Mouse (Mus musculus) megakaryocyte, adult 5-6 weeks (primary cell): ENCODE results near the gene Zbtb17. TPM values are rescaled to one million over a fixed set of nuclear protein-coding genes. Genes with fewer than 3 reads are reported as not detected.

Experiments used
- ATAC-seq: 2 replicates; pipeline ENCODE4 v1.8.0; 2016; ENCODE audit warnings: mild to moderate bottlenecking, inconsistent platforms; ENCODE audit not compliant: poor library complexity, severe bottlenecking
- total RNA-seq, 2 experiments: library from RNA; stranded (forward) in 1 of 2; stranded (reverse) in 1 of 2; fragments of 153-499, 151-499 nt in 1 of 2; fragments of 221-1000, 200-1000 nt in 1 of 2; gene quantifications; 2 replicates each; pipeline versions ENCODE4 v1.2.3 to v1.2.4; 2015 to 2017

Zbtb17 gene
- total RNA-seq, 2 experiments from 2014 or later: 12.5 to 12.7 TPM

DNA sequence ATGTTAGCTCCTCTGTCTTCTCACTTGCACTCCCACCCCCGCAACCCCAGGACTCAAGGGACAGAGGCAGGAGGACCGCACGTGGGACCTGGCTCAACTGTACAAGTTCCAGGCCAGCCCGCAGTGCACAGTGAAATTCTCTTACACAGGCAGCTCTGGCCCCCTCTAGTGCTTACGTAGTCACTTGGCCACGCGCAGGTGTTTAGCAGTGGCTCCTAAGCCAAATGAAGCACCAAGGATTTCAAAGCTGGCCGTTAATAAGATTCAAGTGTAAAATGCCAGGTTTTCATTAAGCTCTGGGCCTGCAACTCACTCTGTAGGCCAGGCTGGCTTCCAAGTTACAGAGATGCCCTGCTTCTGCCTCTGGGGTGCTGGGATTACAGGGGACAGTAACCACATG is 35.0 kb downstream of the Zbtb17 start:
- ATAC-seq: no peak

DNA sequence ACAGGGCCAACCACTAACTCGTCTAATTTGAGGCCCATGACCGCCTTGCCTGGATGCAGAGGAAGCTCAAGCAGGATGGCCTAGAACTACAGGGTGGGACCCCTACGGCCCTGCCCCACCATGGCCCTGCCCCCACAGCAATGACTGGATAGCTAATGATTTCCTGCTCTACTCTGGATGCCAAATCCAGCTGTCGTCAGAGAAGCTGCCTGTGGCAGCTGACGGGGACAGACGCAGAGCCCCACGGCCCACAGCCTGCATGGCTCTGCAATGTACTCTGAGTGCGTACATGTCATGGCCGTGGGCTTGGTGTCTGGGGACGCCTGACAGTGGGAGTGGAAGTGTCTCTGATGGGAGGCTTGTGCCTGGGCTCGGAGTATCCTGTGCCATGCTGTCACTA is 39.6 kb downstream of the Zbtb17 start:
- ATAC-seq: no peak

DNA sequence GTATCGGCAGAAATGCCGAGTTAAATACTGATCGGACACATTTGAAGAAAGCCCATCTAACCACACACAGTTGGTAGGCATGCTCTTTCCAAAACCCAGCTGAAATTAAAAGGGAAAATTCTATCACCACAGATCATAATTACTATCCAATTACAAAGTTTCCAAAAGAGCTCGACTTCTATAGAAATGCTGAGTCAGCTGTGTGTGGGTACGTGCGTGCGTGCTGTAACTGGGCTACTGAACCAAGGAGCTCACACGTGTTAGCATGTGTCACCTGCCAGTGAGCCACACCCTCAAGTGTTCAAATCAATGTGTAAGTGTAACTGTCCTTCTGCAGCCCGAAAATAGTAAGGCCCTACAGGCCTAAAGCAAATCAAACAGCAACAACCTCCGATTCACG is 43.1 kb downstream of the Zbtb17 start:
- ATAC-seq: no peak

DNA sequence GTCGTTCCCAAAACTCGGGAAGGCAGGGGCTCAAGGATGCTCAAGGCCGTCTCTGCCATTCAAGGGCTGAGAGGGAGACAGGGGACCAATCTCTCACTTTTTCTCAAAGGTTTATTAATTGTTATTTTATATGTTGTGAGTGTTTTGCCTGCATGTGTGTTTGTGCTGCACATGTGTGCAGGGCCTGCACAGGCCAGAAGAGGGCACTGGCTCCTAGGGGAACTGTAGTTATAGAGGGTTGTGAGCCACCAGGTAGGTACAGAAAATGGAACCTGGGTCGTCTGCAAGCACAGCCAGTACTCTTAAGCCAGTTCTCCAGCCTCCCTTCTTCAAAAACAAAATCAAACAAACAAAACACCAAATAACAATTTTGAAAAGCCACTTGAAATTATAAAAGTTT is 44.2 kb downstream of the Zbtb17 start:
- peak; percentile 76 for ATAC-seq

DNA sequence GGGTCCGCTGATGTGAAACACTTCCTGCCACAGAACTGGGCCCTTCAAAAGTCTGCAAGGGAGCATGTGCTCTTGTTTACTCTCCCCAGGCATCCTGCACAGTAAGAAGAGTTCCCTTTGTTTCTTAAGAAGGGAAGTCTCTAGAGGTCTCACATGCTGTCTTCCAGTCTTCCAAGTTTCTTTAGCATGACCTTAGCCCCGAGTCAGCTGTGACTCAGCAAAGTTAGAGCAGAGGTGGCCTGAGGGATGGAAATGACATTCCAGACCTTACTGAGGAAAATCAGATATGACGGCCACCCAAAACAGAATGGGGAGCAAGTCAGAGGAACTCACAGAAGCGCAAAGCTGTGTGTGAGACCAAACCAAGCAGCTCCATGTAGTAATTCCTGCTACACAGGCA is 56.2 kb downstream of the Zbtb17 start:
- ATAC-seq: no peak

DNA sequence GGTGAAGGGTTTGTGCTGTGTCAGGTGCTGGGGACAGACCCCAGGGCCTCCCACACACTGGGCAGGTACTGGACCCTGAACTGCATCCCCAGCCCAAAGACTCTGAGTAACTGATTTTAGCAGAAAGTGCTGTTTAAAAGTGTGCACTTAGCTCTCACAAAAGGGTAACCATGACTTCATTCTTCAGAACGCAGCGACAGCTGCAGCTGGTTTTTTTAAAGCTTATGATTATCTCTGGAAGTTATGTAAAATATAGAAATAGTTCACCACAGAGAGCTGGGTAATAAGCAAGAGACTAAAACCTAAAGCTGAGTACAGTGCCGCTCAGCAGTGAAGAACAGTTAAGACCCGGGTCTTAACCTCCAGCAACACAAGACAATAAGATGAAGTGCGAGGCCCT is 56.6 kb downstream of the Zbtb17 start:
- no peak for ATAC-seq

DNA sequence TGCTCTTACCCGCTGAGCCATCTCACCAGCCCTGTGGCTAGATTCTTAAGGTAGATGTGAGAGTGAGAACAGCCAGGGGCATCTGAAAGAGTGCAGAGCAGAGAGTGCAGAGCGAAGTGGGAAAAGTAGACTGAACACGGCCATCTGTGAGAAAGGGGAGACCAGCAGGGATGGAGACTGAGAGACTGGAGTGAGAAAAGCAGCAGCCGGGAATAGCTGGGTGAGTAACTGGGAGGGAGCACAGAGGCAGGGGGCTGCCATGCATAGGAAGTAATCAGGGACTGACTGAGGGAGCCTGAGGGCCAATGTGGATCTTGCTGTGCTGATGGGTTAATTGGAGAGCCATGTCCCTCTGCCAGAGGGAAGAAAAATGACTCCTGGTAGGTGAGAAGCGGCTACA is 58.3 kb downstream of the Zbtb17 start:
- no peak for ATAC-seq

DNA sequence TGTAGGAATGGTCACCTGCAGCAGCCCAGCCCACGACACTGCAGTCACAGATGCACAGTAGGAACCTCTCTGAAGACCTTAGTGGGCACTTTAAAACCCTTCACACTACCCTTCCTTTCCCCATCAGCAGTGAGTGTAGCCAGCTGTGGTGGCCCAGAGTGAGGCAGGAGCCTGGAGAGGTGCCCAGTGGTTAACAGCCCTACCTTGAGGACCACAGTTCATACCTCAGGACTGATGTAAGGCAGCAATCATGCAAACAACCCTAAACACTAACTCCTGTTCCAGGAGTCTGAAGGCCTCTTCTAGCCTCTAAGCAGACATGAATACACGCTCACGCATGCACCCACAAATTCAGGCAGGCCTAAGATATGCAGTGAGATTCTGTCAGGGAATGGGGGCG is 60.0 kb downstream of the Zbtb17 start:
- ATAC-seq: no peak

DNA sequence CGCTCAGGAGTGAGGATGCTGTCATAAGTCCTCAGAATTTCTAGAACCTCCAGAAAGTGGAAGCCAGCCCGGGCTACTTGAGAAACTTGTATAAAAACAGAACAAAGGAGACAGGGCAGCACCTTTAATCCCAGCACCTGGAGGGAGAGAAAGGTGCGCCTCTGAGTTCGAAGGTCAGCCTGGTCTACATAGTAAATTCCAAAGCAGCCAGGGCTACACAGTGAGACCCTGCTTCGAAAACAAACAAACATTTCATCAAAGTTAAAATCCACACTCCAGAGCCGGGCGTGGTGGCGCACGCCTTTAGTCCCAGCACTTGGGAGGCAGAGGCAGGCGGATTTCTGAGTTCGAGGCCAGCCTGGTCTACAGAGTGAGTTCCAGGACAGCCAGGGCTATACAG is 61.4 kb downstream of the Zbtb17 start:
- ATAC-seq: no peak

DNA sequence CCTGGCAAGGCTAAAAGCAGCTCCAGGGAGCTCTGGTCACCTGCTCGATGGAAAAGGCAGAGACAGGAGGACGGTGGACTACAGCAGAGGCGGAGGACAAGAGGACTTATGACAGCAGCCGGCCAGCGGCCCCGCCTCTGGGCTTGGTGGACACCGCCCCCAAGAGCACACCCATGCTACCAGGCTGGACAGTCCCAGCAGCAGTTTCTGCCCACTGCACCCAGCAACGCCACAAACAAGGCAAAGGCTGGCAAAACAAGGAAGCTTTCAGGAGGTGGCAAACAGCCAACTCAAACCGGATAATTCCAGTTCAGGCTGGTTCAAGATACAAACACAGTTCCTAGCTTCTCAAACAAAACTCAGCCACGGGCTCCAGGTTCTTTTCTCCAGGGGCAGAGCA is 61.9 kb downstream of the Zbtb17 start:
- ATAC-seq: peak; percentile 90

DNA sequence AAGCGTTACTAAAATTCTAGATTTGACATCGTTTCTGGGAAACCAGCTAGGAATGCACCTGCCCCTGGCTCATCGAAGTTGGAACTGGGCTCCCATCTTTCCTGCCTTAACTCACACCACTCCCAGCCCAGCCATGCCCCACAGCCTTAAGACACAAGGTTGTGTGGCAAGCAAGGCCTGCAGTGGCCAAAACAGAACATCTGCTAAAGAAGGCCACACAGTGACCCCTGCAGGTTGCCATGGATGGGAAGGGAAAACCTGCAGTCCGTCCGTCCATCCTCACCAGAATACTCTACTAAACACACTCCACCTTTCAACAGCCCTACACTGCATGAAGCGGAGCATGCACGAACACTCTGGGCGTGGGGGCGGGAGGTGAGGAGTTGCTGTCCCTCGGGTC is 62.4 kb downstream of the Zbtb17 start:
- ATAC-seq: peak; percentile 66

DNA sequence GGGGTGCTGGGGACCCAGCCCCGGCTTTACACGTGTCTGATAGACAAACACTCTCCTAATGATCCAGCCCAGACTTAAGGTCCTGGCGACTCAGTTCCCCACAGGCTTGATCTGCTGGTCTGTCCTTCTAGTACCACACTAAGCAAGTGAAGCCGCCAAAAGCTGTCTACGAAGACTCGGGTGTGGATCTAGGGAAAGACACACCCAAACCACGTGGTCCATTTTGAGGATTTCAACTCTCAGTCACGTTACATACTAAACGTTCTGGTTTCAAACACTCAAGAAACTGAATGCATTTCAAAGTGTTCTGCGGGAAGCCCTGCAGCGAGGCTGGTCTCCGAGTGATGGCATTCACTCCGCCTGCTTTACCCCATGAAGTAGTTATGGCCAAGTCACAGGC is 66.0 kb downstream of the Zbtb17 start:
- ATAC-seq: no peak

DNA sequence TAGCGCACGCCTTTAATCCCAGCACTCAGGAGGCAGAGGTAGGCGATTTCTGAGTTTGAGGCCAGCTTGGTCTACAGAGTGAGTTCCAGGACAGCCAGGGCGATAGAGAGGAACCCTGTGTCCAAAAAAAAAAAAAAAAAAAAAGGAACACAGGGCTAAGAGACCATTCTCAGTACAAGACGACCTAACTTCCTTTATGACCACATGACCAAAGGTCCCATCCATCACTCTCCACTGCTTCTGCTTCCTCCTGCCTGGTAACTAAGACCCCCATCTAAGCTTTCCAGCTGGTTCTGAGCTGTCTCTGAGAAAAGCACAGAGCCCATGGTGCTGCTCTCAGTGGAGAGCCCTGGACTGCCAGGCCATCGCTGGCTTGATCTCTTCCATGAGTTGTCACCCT is 67.7 kb downstream of the Zbtb17 start:
- ATAC-seq: peak; percentile 83

DNA sequence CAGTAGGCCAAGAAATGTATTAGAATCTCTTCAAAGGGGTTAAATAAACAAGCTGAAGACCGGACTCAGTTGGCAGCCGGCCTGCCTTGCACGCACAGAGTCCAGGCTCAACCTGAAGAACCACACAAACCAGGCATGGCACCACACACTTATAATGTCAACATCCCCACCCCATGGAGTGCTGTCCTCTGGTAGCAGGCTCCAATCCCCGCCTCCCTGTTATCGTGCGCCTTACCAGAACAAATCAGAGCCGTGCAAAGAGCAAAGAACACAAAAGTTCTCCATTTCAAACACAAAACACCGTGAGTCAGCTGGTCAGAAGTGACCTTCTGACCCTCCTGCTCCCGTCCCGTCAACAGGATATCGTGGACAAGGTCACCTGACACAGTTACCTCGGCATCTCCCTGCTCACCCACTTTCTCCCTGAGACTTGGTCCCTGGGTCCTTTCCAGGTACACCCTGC is 69.8 kb downstream of the Zbtb17 start:
- no peak for ATAC-seq

Other genes with a start within 250 kb of the Zbtb17 start
- not detected in 2 replicates for gene Rsg1, start 230.7 kb upstream of the Zbtb17 start, total RNA-seq (2015)
- gene Rsg1, start 230.7 kb upstream of the Zbtb17 start, total RNA-seq (2017): 0.77 and 0.95 TPM in 2 replicates
- gene Arhgef19, start 205.2 kb upstream of the Zbtb17 start, total RNA-seq (2015): not detected in 2 replicates
- gene Arhgef19, start 205.2 kb upstream of the Zbtb17 start, total RNA-seq (2017): not detected in 2 replicates
- gene Epha2, start 143.4 kb upstream of the Zbtb17 start, total RNA-seq (2015): 1.1 TPM in 2 replicates
- gene Epha2, start 143.4 kb upstream of the Zbtb17 start, total RNA-seq (2017): 1.3 and 2.1 TPM in 2 replicates
- gene Fam131c, start 76.4 kb upstream of the Zbtb17 start, total RNA-seq (2015): not detected in 2 replicates
- gene Fam131c, start 76.4 kb upstream of the Zbtb17 start, total RNA-seq (2017): not detected in 2 replicates
- gene Clcnka, start 45.9 kb upstream of the Zbtb17 start, total RNA-seq (2015): not detected in 2 replicates
- not detected in 2 replicates for gene Clcnka, start 45.9 kb upstream of the Zbtb17 start, total RNA-seq (2017)
- gene Clcnkb, start 28.6 kb upstream of the Zbtb17 start, total RNA-seq (2015): not detected in 2 replicates
- gene Clcnkb, start 28.6 kb upstream of the Zbtb17 start, total RNA-seq (2017): not detected in 2 replicates
- not detected in 2 replicates for gene Hspb7, start 23.9 kb upstream of the Zbtb17 start, total RNA-seq (2015)
- not detected in 2 replicates for gene Hspb7, start 23.9 kb upstream of the Zbtb17 start, total RNA-seq (2017)
- gene Srarp, start 8.5 kb upstream of the Zbtb17 start, total RNA-seq (2015): not detected in 2 replicates
- gene Srarp, start 8.5 kb upstream of the Zbtb17 start, total RNA-seq (2017): not detected in 2 replicates
- gene Spen, start 93.9 kb downstream of the Zbtb17 start, total RNA-seq (2015): 30.4 and 34.2 TPM in 2 replicates
- 28.7 and 39.3 TPM in 2 replicates for gene Spen, start 93.9 kb downstream of the Zbtb17 start, total RNA-seq (2017)
- gene Fblim1, start 161.4 kb downstream of the Zbtb17 start, total RNA-seq (2015): not detected in 2 replicates
- gene Fblim1, start 161.4 kb downstream of the Zbtb17 start, total RNA-seq (2017): not detected in 2 replicates
- gene Tmem82, start 174.0 kb downstream of the Zbtb17 start, total RNA-seq (2015): 0.16 TPM in 1 of 2 replicates, not detected in the other
- gene Tmem82, start 174.0 kb downstream of the Zbtb17 start, total RNA-seq (2017): 0.26 TPM in 1 of 2 replicates, not detected in the other
- not detected in 2 replicates for gene Slc25a34, start 179.2 kb downstream of the Zbtb17 start, total RNA-seq (2015)
- gene Slc25a34, start 179.2 kb downstream of the Zbtb17 start, total RNA-seq (2017): not detected in 2 replicates
- gene Plekhm2, start 220.2 kb downstream of the Zbtb17 start, total RNA-seq (2015): 11.1 and 14.9 TPM in 2 replicates
- 10.4 and 11.1 TPM in 2 replicates for gene Plekhm2, start 220.2 kb downstream of the Zbtb17 start, total RNA-seq (2017)
- gene Rsc1a1, start 240.9 kb downstream of the Zbtb17 start, total RNA-seq (2015): 26.8 and 33.7 TPM in 2 replicates
- gene Rsc1a1, start 240.9 kb downstream of the Zbtb17 start, total RNA-seq (2017): 9.5 and 16.2 TPM in 2 replicates